Mouse (Mus musculus) forebrain, embryonic 11.5 days (tissue): ENCODE measurements around the gene Ergic3. TPM values are rescaled to one million over a fixed set of nuclear protein-coding genes. Genes with fewer than 3 reads are reported as not detected.
A peak's percentile ranks its signal among the peaks of the same experiment; 100 is the strongest.

ENCODE experiments used
- ATAC-seq: fragments of 200-750 bp; cut with Nextera tagmentation; replicated peaks from 2 replicates; pipeline ENCODE4 v1.8.0; 2017; ENCODE audit warnings: moderate TSS enrichment; ENCODE audit not compliant: low FRiP score
- DNase-seq: peaks from one replicate; pipeline ENCODE4 v3.0.0-alpha.2; 2017; ENCODE audit warnings: low spot score
- H3K27ac ChIP-seq: fragments of 300-500 bp; sonication (generic); 2 replicates; pipeline ENCODE4 v1.5.1; 2014; ENCODE audit warnings: low read depth, low read length
- H3K27me3 ChIP-seq: fragments of 300-500 bp; sonication (generic); 2 replicates; pipeline ENCODE4 v1.6.1; 2014; ENCODE audit warnings: mild to moderate bottlenecking, low read length, mixed read lengths; ENCODE audit not compliant: control insufficient read depth, insufficient read depth
- H3K36me3 ChIP-seq: fragments of 300-500 bp; sonication (generic); 2 replicates; pipeline ENCODE4 v1.6.1; 2014; ENCODE audit warnings: mild to moderate bottlenecking, low read length, moderate library complexity, mixed read lengths; ENCODE audit not compliant: control insufficient read depth, insufficient read depth
- H3K4me1 ChIP-seq: fragments of 300-500 bp; sonication (generic); replicated peaks from 2 replicates; pipeline ENCODE4 v1.6.1; 2014; ENCODE audit warnings: low read length, mixed read lengths; ENCODE audit not compliant: control insufficient read depth, insufficient read depth
- H3K4me2 ChIP-seq: fragments of 300-500 bp; sonication (generic); 2 replicates; pipeline ENCODE4 v1.6.1; 2014; ENCODE audit warnings: low read depth, mild to moderate bottlenecking, low read length, moderate library complexity, mixed read lengths; ENCODE audit not compliant: severe bottlenecking
- H3K4me3 ChIP-seq: fragments of 300-500 bp; sonication (generic); 2 replicates; pipeline ENCODE4 v1.5.1; 2014; ENCODE audit warnings: low read depth, low read length
- H3K9ac ChIP-seq: fragments of 300-500 bp; sonication (generic); 2 replicates; pipeline ENCODE4 v1.6.1; 2014; ENCODE audit warnings: low read length
- H3K9me3 ChIP-seq: fragments of 300-500 bp; sonication (generic); 2 replicates; pipeline ENCODE4 v1.6.1; 2016; ENCODE audit warnings: low read length, mixed read lengths; ENCODE audit not compliant: control insufficient read depth
- WGBS: fragments of 180-500 bp; shearing (Covaris S2); extraction: QIAGEN DNeasy Blood & Tissue Kit; methylation state at CpG from one replicate; pipeline ENCODE4 v1.1.7; 2014; 5-methylcytosine and 5-hydroxymethylcytosine counted together
- polyA plus RNA-seq: library from polyadenylated mRNA; unstranded; fragments of >200 nt; fragmentation: Nextera tagmentation; extraction: Ambion mirVana; gene quantifications from 2 replicates; pipeline ENCODE4 v1.2.1, GENCODE M21; 2014

The Ergic3 gene
- polyA plus RNA-seq, 1 experiment from 2014 or later, result 169 TPM

DNA sequence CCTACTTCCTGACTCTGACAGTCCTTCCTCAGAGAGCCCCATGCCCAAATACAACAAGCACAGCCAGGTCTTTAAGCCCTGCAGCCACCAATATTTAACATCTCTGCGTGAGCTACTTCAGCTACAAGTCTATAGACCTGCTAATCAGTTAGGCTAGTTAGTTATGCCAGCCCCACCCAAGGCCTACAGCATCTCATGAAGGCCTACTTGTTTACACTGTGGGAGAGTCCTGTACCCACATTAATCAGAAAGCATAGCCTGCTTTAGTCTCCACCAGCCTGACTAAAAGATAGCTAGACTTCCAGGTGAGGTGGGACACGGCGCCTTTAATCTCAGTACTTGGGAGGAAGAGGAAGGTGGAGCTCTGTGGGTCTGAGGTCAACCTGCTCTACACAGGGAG lies 31.5 kb downstream of the Ergic3 start:
- no peak for ATAC-seq
- H3K9me3 ChIP-seq, result no peaks in the 10 kb centered on the region
- no peaks in the 10 kb centered on the region for H3K27me3 ChIP-seq
- DNase-seq, result no peak
- no peak overlapping the region for H3K4me3 ChIP-seq
- H3K27ac ChIP-seq, result no peak overlapping the region
- H3K36me3 ChIP-seq, result no peaks in the 10 kb centered on the region
- 93% methylated on average over 3 of the region's 3 CpGs for WGBS
- H3K4me2 ChIP-seq, result no peak overlapping the region
- no peak overlapping the region for H3K9ac ChIP-seq
- no peaks in the 10 kb centered on the region for H3K4me1 ChIP-seq

GRCm38 (mm10) chr2:156042903-156043302 lies 35.1 kb downstream of the Ergic3 start:
- H3K4me1 ChIP-seq, result no peaks in the 10 kb centered on the region
- H3K9ac ChIP-seq, result no peak overlapping the region
- H3K9me3 ChIP-seq, result no peaks in the 10 kb centered on the region
- H3K27me3 ChIP-seq, result no peaks in the 10 kb centered on the region; the same call in 1 of the 2 replicates
- ATAC-seq, result no peak
- no peak overlapping the region for H3K4me2 ChIP-seq
- DNase-seq, result no peak
- no peak overlapping the region for H3K27ac ChIP-seq
- 79% methylated on average over 8 of the region's 8 CpGs for WGBS
- no peak overlapping the region for H3K4me3 ChIP-seq
- no peaks in the 10 kb centered on the region for H3K36me3 ChIP-seq

DNA sequence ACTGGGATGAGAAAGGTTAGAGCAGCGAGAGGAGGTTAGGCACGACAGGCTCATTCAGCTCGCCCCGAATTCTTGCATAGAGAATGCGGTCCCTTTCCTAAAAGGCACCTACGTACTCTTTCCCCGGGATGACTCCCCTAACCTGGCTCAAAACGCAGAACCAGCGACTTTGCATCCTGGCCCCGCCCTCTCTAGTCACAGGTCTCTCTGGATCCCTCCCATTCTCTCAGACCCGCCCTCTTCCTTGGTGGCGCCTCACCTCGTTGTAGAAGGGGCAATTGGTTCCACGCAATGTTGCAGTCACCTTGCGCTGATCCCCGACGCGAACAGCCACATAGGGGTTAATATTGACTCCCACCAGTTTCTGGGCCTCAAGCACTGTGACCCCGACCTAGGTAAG lies 40.1 kb downstream of the Ergic3 start:
- WGBS, result 7% methylated on average over 19 of the region's 19 CpGs
- no peaks in the 10 kb centered on the region; the same call in 1 of the 2 replicates for H3K27me3 ChIP-seq
- no peak for ATAC-seq
- no peak overlapping the region for H3K4me3 ChIP-seq
- H3K4me2 ChIP-seq, result peak overlapping the region; percentile 26; the same call in 1 of the 2 replicates
- no peaks in the 10 kb centered on the region for H3K9me3 ChIP-seq
- H3K4me1 ChIP-seq, result no peaks in the 10 kb centered on the region
- no peak overlapping the region for H3K27ac ChIP-seq
- H3K9ac ChIP-seq, result no peak overlapping the region
- H3K36me3 ChIP-seq, result no peaks in the 10 kb centered on the region
- DNase-seq, result no peak

GRCm38 (mm10) chr2:156052816-156053215 lies 45.0 kb downstream of the Ergic3 start, which contains the start of gene Fer1l4:
Fer1l4 (minus strand) TSS chr2:156052947.
- ATAC-seq (no peak), DNase-seq (no peak)
- no peak within 1 kb of the TSS for H3K27ac ChIP-seq
- WGBS, result 82% methylated on average over 9 of the region's 9 CpGs
- no peaks in the 10 kb centered on the region for H3K9me3 ChIP-seq
- no peak within 1 kb of the TSS for H3K4me3 ChIP-seq
- no peaks in the 10 kb centered on the region for H3K27me3 ChIP-seq
- no peak within 1 kb of the TSS for H3K4me2 ChIP-seq
- H3K9ac ChIP-seq, result no peak within 1 kb of the TSS
- no peaks in the 10 kb centered on the region for H3K36me3 ChIP-seq
- H3K4me1 ChIP-seq, result no peaks in the 10 kb centered on the region

DNA sequence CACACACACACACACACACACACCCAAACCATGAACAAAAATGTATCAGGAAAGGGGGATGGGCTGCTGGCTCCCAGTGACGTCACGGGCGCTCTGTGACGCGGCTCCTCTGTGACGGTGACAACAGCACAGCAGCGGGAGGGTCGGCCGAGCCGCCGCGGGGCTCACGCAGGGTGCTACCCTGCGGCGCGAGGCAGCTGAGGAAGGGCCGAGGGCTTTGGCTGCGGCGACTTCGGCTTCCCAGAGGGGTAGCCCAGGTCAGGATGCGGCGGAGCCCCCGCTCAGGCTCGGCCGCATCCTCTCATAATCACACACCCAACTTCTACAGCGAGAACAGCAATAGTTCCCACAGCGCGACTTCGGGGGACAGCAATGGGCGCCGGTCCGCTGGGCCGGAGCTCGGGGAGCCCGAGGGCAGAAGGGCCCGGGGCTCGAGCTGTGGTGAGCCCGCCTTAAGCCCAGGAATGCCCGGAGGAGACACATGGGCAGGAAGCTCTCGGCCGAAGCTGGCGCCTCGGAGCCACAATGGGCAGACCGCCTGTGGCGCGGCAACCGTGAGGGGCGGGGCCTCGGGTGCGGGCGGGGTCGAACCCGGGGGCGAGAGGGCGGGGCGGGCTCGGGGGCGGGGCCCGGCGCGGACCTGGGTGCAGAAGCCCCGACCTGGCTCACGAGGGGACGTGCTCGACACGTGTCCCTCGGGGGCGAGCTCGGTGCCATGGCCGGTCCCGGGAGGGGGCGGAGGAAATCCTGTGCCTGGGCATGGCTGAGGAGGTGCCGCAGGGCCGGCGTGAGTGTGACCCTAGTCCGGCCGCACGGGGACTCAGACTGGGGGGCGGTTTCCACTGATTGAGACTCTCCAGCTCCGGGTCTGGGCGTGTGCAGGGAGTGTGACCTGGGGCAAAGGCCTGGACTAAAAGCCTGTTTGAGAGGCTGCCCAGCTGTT lies 57.5 kb downstream of the Ergic3 start, which contains the start of gene Spag4:
Gene Spag4, plus strand, starts transcription at position 77 of the 943 bp plus-strand sequence.
- Histone ChIP-seq H3K27me3 (no peaks in the 10 kb centered on the region), H3K4me2 (peak within 1 kb of the TSS; percentile 93), H3K9me3 (no peaks in the 10 kb centered on the region), H3K36me3 (peaks cover 4% of the 10 kb centered on the region; the same call in 1 of the 2 replicates), H3K4me1 (peaks cover 11% of the 10 kb centered on the region; the same call in 1 of the 2 replicates), H3K27ac (peak within 1 kb of the TSS; percentile 57), H3K4me3 (peak within 1 kb of the TSS; percentile 62), H3K9ac (peak within 1 kb of the TSS; percentile 81)
- WGBS, result under 1% methylated on average over 79 of the region's 81 CpGs
- DNase-seq (peak; percentile 92), ATAC-seq (peak; percentile 76)

GRCm38 (mm10) chr2:156066126-156066525 lies 58.3 kb downstream of the Ergic3 start:
- DNase-seq, result no peak
- Histone ChIP-seq H3K9ac (peak overlapping the region; percentile 81), H3K36me3 (peaks cover 4% of the 10 kb centered on the region; the same call in 1 of the 2 replicates), H3K4me2 (peak overlapping the region; percentile 93), H3K4me3 (peak overlapping the region; percentile 62), H3K27ac (no peak overlapping the region), H3K27me3 (no peaks in the 10 kb centered on the region), H3K9me3 (no peaks in the 10 kb centered on the region), H3K4me1 (peaks cover 11% of the 10 kb centered on the region; the same call in 1 of the 2 replicates)
- ATAC-seq, result no peak
- 35% methylated on average over 9 of the region's 10 CpGs for WGBS

Other genes starting within 250 kb of the Ergic3 start
- gene Mmp24, start 232.7 kb upstream of the Ergic3 start, polyA plus RNA-seq, result 1.0 and 2.0 TPM in 2 replicates
- gene BC029722, start 188.6 kb upstream of the Ergic3 start, polyA plus RNA-seq, result 6.9 and 8.0 TPM in 2 replicates
- 164 and 198 TPM in 2 replicates for gene Eif6, start 181.1 kb upstream of the Ergic3 start, polyA plus RNA-seq
- 0.23 and 0.39 TPM in 2 replicates for gene Fam83c, start 173.2 kb upstream of the Ergic3 start, polyA plus RNA-seq
- 70.0 and 78.0 TPM in 2 replicates for gene Uqcc1, start 77.7 kb upstream of the Ergic3 start, polyA plus RNA-seq
- not detected in 2 replicates for gene Gm15557, start 67.3 kb upstream of the Ergic3 start, polyA plus RNA-seq
- gene Gdf5, start 62.7 kb upstream of the Ergic3 start, polyA plus RNA-seq, result 1.8 and 2.0 TPM in 2 replicates
- gene Cep250, start 51.6 kb upstream of the Ergic3 start, polyA plus RNA-seq, result 27.4 and 28.8 TPM in 2 replicates
- 1.5 and 1.6 TPM in 2 replicates for gene 6430550D23Rik, start 68 bp upstream of the Ergic3 start, polyA plus RNA-seq
- gene Fer1l4, start 44.9 kb downstream of the Ergic3 start, polyA plus RNA-seq, result not detected in 2 replicates
- 5.0 and 6.3 TPM in 2 replicates for gene Spag4, start 57.1 kb downstream of the Ergic3 start, polyA plus RNA-seq
- 48.7 and 58.8 TPM in 2 replicates for gene Cpne1, start 103.9 kb downstream of the Ergic3 start, polyA plus RNA-seq
- gene Rbm12, start 103.9 kb downstream of the Ergic3 start, polyA plus RNA-seq, result 45.7 and 47.6 TPM in 2 replicates
- gene Gm28036, start 119.0 kb downstream of the Ergic3 start, polyA plus RNA-seq, result 18.8 and 20.8 TPM in 2 replicates
- gene Romo1, start 136.0 kb downstream of the Ergic3 start, polyA plus RNA-seq, result 345 and 347 TPM in 2 replicates
- gene Nfs1, start 136.1 kb downstream of the Ergic3 start, polyA plus RNA-seq, result 37.2 and 38.3 TPM in 2 replicates
- gene Rbm39, start 172.2 kb downstream of the Ergic3 start, polyA plus RNA-seq, result 630 and 681 TPM in 2 replicates
- 87.7 and 92.9 TPM in 2 replicates for gene Phf20, start 188.4 kb downstream of the Ergic3 start, polyA plus RNA-seq